Mouse (Mus musculus) ES-E14 (cell line): ENCODE data around the gene Myo10.

Experiments used
- CHD2 ChIP-seq: IDR thresholded peaks from 2 replicates; pipeline ENCODE4 v1.6.1; 2014; ENCODE audit warnings: mild to moderate bottlenecking, low read depth, low read length, inconsistent platforms
- MAFK ChIP-seq: IDR thresholded peaks from 2 replicates; pipeline ENCODE4 v1.6.1; 2014; ENCODE audit warnings: mild to moderate bottlenecking, low read depth, low read length, inconsistent platforms; ENCODE audit not compliant: insufficient read depth
- ZC3H11A ChIP-seq: IDR thresholded peaks from 2 replicates; pipeline ENCODE4 v1.6.1; 2012; ENCODE audit warnings: low read depth, mild to moderate bottlenecking, inconsistent platforms, low read length, borderline replicate concordance

GRCm38 (mm10) chr15:25764653-25765352 lies 142.5 kb downstream of the Myo10 start:
- TF ChIP-seq MAFK (no peak), CHD2 (no peak), ZC3H11A (no peak)
